Mouse (Mus musculus) spleen, adult 2 months (tissue): ENCODE measurements around the gene Lrcol1.

ENCODE experiments used
- CTCF ChIP-seq: fragments of 200-500 bp; IDR thresholded peaks from 2 replicates; pipeline ENCODE4 v1.5.1; 2011; ENCODE audit warnings: mild to moderate bottlenecking, inconsistent platforms; ENCODE audit not compliant: insufficient read depth, insufficient read length, insufficient replicate concordance; ENCODE audit errors: extremely low read depth
- POLR2A ChIP-seq: fragments of 200-500 bp; IDR thresholded peaks from 2 replicates; pipeline ENCODE4 v1.6.1; 2011; ENCODE audit warnings: low read depth, low read length, inconsistent platforms

DNA sequence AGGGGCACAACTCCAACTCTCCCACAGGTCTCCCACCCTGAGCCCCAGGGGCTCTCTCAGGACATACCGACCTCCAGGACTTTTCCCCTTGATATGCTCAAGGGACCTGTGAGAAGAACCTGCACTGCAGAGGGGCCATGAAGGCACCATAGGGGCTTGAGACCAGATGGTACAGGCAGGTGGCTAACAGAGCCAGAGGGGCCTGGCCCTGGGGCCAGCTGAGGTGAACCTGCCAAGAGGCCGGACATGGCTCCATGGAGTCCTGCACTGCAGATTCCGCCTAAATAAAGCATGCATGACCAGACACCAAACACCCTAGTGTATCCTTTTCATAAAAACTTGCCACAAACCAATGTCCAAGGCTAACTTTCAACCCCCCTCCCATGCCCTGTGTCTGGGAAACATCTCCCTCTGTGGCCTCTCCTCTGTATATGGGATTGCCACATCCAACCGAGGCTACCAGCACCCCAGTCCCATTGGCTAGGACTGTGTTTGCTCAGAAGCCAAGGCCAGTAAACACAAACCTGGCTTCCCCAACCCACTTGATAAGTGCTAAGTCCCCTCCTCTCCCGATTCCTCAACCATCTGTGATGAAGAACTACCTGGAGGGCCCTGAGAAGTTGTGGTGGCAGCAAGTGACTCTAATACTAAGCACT is 50.6 kb downstream of the Lrcol1 start:
- TF ChIP-seq CTCF: no peak
- TF ChIP-seq POLR2A: no peak
